Mouse (Mus musculus) kidney, adult 2 months (tissue): ENCODE measurements at regions not wholly inside any gene's neighbourhood (a gene's known extent, or its start where the extent isn't known, plus 50 kb on each side); places are given as distances from the start of the nearest gene placed in this dataset.

Source experiments
- CTCF ChIP-seq: fragments of 200-500 bp; conservative IDR thresholded peaks from 2 replicates; pipeline ENCODE4 v1.5.1; 2011; ENCODE audit warnings: low read depth, mild to moderate bottlenecking, control low read depth, low read length, moderate library complexity, mixed read lengths; ENCODE audit not compliant: insufficient read depth, insufficient read length
- POLR2A ChIP-seq: fragments of 200-500 bp; IDR thresholded peaks from one replicate; pipeline ENCODE4 v1.6.1; 2011; ENCODE audit warnings: low read depth, low read length, control low read depth

DNA sequence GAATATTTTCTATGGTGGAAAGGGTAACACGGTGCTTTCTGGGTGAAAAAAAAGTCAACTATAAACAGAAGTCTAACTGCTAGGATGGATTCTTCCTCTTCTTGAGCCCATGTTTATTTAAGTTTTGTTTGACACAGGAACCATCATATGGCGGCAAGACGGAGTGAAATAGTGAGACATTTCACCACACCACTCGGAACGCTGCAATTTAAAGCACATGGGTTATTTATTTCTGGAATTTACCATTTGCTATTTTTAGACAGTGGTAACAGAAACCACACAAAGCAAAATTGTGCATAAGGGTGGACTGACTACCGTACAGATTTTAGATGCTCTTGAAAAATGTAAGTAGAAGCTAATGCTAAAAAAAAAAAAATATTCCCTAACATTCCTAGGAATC is 103.1 kb upstream of the Ldb2 start:
- TF ChIP-seq CTCF (no peak), POLR2A (no peak)
